In the genomic region with DNA sequence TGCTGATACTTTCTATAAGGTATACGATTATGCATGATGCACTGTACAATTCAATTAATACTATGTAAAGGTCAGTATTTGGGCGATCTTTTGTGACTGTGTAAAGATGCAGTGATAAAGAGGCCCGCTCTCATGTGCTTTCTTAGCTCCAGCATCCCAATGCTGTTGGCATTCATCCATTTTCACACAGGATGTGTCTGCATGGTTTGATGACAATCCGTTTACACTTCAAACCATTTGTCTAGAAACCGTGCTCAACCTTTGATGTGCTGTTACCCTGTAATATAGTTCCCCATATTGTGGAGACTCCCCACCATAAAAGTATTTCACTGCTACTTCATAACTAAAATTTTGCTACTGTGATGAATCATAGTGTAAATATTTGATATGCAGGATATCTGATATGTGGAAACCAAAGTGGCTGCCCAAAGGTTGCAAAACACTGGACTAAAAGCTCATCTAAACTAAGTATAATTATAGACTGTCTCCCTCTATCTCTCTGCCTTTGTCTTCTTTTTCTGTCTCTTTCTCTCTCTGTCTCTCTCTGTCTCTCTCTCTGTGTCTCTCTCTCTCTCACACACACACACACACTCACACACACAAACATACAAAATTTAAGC, we compare ENCODE assay signal across 28 mouse cellular contexts.
DNase-seq lines count a peak whose midpoint lies in the region; ATAC-seq and TF ChIP-seq lines count a peak whose summit lies in the region.
"Had no signal": no experiment of that assay in that cellular context is flagged by ENCODE, and none has a peak within 500 bp of the region (broad histone marks: within the 10 kb centered on the region; RNA-seq: fewer than 3 reads in every experiment).

No protein-coding gene starts in this region.

- H3K9ac ChIP-seq in forebrain, embryonic 14.5 days (ENCODE audit: low read length) = no peak overlapping the region
- H3K9ac ChIP-seq in liver, adult 2 months (ENCODE audit: low read depth, low read length) = no peak overlapping the region
- H3K9ac ChIP-seq: heart, embryonic 15.5 days; liver, embryonic 14.5 days; midbrain, embryonic 12.5 days; neural tube, embryonic 13.5 days had no signal

- H3K4me1 ChIP-seq in forebrain, embryonic 14.5 days (ENCODE audit: control insufficient read depth, insufficient read depth, low read length) = peaks cover 5% of the 10 kb centered on the region; the same call in 1 of the 2 replicates
- peaks cover 31% of the 10 kb centered on the region for H3K4me1 ChIP-seq in forebrain, embryonic 10.5 days
- H3K4me1 ChIP-seq in liver, adult 2 months (ENCODE audit: control insufficient read depth, insufficient read depth, low read length) = no peaks in the 10 kb centered on the region
- H3K4me1 ChIP-seq: heart, embryonic 15.5 days; megakaryocyte, embryonic 14.5 days had no signal

- no peaks in the 10 kb centered on the region for H3K36me3 ChIP-seq in forebrain, embryonic 14.5 days (ENCODE audit: control insufficient read depth, insufficient read depth, low read length)
- H3K36me3 ChIP-seq in forebrain, embryonic 10.5 days (replicated peaks) = no peaks in the 10 kb centered on the region
- H3K36me3 ChIP-seq in liver, adult 2 months (ENCODE audit: control insufficient read depth, insufficient read depth, low read length) = no peaks in the 10 kb centered on the region
- H3K36me3 ChIP-seq: heart, embryonic 15.5 days; midbrain, embryonic 12.5 days; neural tube, embryonic 13.5 days had no signal

- no peak overlapping the region for H3K4me3 ChIP-seq in forebrain, embryonic 14.5 days (ENCODE audit: low read depth, low read length)
- H3K4me3 ChIP-seq in forebrain, embryonic 10.5 days = no peak overlapping the region
- H3K4me3 ChIP-seq in liver, adult 2 months (ENCODE audit: insufficient read depth, low read depth, low read length) = no peak overlapping the region
- H3K4me3 ChIP-seq: gastrocnemius, adult 2 months; heart, embryonic 15.5 days; megakaryocyte, embryonic 14.5 days; midbrain, embryonic 12.5 days; neural tube, embryonic 13.5 days had no signal

- TF ChIP-seq CTCF in liver, adult 2 months (IDR thresholded peaks at IDR 0.05; ENCODE audit: low read depth, low read length) = no peak

- no peaks in the 10 kb centered on the region for H3K9me3 ChIP-seq in forebrain, embryonic 14.5 days (replicated peaks; ENCODE audit: control insufficient read depth, low read length)
- no peaks in the 10 kb centered on the region for H3K9me3 ChIP-seq in forebrain, embryonic 10.5 days
- H3K9me3 ChIP-seq: heart, embryonic 15.5 days; midbrain, embryonic 12.5 days; neural tube, embryonic 13.5 days had no signal

- no peak overlapping the region for H3K27ac ChIP-seq in forebrain, embryonic 14.5 days (ENCODE audit: low read depth, low read length)
- no peak overlapping the region for H3K27ac ChIP-seq in forebrain, embryonic 10.5 days
- H3K27ac ChIP-seq in liver, adult 2 months (replicated peaks; ENCODE audit: insufficient read depth, low read depth, low read length) = no peak overlapping the region
- H3K27ac ChIP-seq: gastrocnemius, adult 2 months; heart, embryonic 15.5 days; liver, embryonic 14.5 days; midbrain, embryonic 12.5 days; neural tube, embryonic 13.5 days; stomach, postnatal 0 days had no signal

- H3K27me3 ChIP-seq in forebrain, embryonic 14.5 days (replicated peaks; ENCODE audit: control insufficient read depth, insufficient read depth, low read length) = no peaks in the 10 kb centered on the region
- no peaks in the 10 kb centered on the region for H3K27me3 ChIP-seq in forebrain, embryonic 10.5 days (ENCODE audit: poor library complexity, severe bottlenecking)
- H3K27me3 ChIP-seq in liver, adult 2 months (ENCODE audit: control insufficient read depth, insufficient read depth, low read length) = no peaks in the 10 kb centered on the region
- H3K27me3 ChIP-seq: heart, embryonic 15.5 days; megakaryocyte, embryonic 14.5 days; midbrain, embryonic 12.5 days; neural tube, embryonic 13.5 days had no signal

- DNase-seq in forebrain, embryonic 14.5 days (ENCODE audit: low spot score) = peak; percentile 63
- no peak for DNase-seq in forebrain, embryonic 10.5 days (ENCODE audit: extremely low spot score, low spot score)
- DNase-seq in liver, adult 2 months (ENCODE audit: extremely low read depth, low read depth, low spot score) = peak; percentile 7
- DNase-seq in liver = no peak
- peak; percentile 15 for DNase-seq in Muller cell, postnatal 12 days (ENCODE audit: inconsistent ontology term)
- no peak for DNase-seq in gastrocnemius, postnatal 4 days (ENCODE audit: low spot score in 2 of 2)
- DNase-seq in kidney, adult 9 months = no peak
- DNase-seq: adrenal gland, adult 8-10 months; cerebellum, adult 18-20 months; gastrocnemius, adult 2 months; gastrocnemius, postnatal 36 days; kidney, adult 8-10 months; kidney, postnatal 10 days; layer of hippocampus, postnatal 36 days; left cerebral cortex, postnatal 4 days; lung, adult 2 months; lung, postnatal 36 days; right cerebral cortex, postnatal 4 days; thymus, adult 18-20 months; thymus, postnatal 25 days had no signal

- ATAC-seq in forebrain, embryonic 14.5 days = peak; percentile 46; the same call in 1 of the 2 replicates
- ATAC-seq: CD4-positive, CD25-positive, alpha-beta regulatory T cell, adult 4 months; intestine, embryonic 16.5 days had no signal

- no peak overlapping the region for H3K4me2 ChIP-seq in forebrain, embryonic 14.5 days (ENCODE audit: low read length)
- H3K4me2 ChIP-seq: heart, embryonic 15.5 days; midbrain, embryonic 12.5 days; neural tube, embryonic 13.5 days had no signal

- no peak for TF ChIP-seq POLR2A in liver, adult 2 months (IDR thresholded peaks at IDR 0.05; ENCODE audit: extremely low read depth, insufficient read depth, low read length)

- H3K79me2 ChIP-seq in liver, adult 2 months (ENCODE audit: control insufficient read depth, insufficient read depth, low read length) = no peaks in the 10 kb centered on the region

- WGBS in forebrain, embryonic 14.5 days = 58% methylated on average over 5 of the region's 5 CpGs
- WGBS in forebrain, embryonic 10.5 days = 90% methylated on average over 5 of the region's 5 CpGs
- 75% methylated on average over 5 of the region's 5 CpGs for WGBS in liver, adult 2 months

Comparison
In these comparisons a context has a peak if more than half of its experiments do, and no peak if none do; other contexts are left out.
1. DNase-seq: peak in forebrain, embryonic 14.5 days (single experiment), liver, adult 2 months (single experiment) and Muller cell, postnatal 12 days (single experiment); none in forebrain, embryonic 10.5 days (single experiment), liver (single experiment), gastrocnemius, postnatal 4 days (0 of 2) and kidney, adult 9 months (single experiment).